Mouse (Mus musculus): ENCODE data around the gene Usp6nl. TPM values are rescaled to one million over a fixed set of nuclear protein-coding genes. Genes with fewer than 3 reads are reported as not detected.
A peak's percentile ranks its signal among the peaks of the same experiment; 100 is the strongest.

Gene Usp6nl
- total RNA-seq, 2 experiments from 2014 or later = 6.2 to 6.6 TPM

DNA sequence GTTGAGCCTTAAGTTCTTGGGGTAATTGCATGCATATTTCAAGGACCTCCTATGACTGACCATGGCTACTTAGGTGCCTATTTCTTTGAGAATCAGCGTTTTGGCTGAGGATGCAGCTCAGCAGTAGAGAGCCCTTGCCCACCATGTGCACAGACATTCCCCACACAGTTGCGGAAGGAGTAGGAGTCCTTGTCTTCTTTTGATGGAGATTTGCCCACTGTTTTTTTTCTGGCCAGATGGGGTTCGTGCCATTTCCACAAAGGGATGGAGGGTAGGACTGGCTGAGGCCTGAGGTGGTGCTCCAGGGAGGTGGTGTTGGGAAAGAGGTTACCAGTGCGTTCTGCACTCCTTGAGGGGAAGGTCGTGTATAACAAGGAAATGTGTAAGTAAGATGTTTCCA, 91.9 kb downstream of the Usp6nl start:
- no peak for DNase-seq

DNA sequence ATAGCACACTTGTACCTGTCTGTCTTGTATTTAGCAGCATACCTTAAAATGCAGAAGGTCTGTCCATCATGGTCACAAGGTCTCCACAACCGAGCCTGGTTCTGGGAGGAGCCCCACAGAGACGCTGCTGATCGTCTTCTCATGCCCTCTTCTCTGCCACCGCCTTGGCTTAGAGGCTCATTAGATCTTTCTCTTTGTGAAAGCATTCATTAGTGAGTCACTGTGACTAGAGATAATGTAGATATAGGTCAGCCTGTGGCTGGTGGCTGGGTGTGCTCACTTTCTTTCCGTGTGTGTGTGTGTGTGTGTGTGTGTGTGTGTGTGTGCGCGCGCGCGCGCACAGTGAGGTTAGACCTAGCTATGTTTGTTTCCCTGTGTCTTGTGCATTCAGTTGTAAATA, 94.7 kb downstream of the Usp6nl start:
- DNase-seq = no peak

DNA sequence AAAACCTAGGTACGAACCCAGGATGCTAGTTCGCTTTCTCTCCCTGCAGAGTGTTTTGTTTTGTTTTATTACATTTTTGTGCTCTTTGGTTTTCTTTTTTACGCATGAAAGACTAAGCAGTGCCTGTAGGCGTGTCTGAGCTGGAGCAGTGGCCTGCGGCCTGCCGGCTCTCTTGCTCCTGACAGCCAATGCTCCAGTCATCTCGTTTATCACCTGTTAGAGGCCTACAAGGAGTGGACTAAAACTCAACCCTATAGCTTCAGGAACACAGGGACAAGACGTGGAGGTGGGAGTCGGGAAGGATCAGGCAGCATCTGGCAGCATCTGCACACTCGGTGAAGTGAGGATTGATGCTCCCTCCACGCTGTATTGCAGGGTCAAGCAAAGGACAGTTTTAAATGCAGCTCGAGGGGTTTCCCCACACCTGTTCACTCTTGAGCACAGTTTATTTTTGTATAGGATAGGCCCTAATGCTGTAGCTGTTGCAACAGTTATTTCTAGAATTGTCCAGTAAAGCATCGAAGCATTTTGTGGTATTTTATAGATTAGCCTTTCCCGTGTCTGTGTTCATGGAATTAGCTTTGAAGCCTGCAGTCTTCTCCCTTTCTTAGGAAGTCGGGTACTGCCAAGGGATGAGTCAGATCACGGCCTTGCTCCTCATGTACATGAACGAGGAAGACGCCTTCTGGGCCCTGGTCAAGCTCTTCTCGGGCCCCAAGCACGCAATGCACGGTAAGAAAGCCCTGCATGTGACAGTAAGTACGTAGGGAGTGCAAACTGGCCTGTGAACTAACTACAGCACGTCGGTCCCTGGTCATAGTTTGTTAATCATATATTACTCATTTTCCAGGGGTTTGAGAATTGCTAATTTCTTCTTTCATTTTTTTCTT, 101.4 kb downstream of the Usp6nl start:
- DNase-seq = no peak

GRCm38 (mm10) chr2:6424851-6425250, 102.4 kb downstream of the Usp6nl start:
- no peak for DNase-seq

DNA sequence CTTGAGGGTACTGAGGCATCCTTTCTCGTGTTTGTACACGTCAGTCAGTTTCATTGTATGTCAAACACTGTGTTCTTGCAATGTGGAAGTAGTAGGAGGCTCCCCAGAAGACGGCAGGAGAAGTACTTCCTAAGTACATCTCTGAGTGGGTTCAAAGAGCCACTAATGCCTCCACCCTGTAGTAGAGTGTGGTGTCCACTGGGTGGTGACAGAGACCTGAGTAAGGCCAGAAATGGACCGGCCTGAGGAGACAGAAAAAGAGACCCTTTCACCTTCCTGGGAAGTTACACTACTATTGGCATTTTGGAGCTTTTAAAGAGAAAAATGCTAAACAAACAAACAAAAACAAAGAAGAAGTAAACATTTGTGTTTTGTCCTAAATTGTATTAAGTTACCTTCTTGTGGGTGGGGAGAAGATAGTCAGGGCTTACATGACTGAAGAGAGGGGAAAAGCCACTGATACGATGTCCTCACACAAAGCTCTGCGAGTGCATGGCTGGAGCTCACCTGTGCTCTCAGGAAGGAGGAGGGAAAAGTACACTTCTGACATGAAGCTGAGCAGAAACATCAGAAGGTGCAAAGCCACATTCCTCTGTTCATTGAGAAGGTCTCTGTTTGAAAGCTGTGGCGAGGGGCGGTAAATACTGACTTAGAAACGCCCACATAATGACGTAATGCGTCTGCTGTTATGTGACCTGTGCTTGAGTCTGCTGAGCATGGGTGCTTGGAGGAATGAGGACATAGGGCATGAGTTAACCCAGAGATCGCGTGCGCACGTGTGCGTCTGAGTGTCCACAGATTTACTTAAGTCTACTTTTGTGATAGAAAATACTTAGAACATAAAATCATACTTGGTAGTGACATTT, 113.9 kb downstream of the Usp6nl start:
- DNase-seq = peak; percentile 30 to 69

DNA sequence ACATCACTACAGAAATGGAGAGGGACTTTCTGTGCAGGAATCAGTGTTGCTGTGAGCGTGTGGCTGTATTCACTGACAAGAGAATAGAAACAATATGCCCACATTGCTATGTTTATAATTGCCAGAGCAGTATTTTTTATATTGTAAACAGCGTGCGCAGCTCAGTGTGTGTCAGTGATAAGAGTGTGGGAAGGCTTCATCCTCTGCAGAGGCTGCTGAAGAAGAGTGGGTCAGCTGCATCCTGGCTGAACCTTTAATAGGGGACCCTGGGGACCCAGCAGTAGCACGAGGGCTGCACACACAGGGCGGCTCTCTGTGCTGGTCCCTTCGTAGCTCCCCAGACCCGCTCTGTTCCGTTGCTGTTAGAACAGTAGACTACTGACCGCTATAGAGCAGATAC, 119.2 kb downstream of the Usp6nl start:
- DNase-seq = no peak

GRCm38 (mm10) chr2:6442302-6442701, 119.8 kb downstream of the Usp6nl start:
- no peak for DNase-seq

DNA sequence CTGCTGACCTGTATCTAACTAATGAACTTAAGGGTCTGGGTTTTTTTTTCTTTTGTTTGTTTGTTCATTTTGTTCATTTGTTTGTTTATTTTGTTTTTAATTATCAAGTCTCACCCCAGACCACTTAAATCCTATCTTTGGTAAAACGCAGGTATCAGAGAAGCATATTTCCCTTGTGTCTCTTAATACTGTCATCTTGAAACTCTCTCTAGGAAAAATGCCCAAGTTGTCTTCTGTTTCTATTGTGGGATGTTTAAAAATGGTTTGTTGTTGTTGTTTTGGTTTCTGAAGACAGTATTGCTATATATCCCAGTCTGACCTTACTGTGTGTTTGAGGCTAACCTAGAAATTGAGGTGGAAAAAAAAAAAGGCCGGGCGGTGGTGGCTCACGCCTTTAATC, 121.5 kb downstream of the Usp6nl start:
- DNase-seq = no peak

GRCm38 (mm10) chr2:6444723-6445169, 122.3 kb downstream of the Usp6nl start:
- no peak for DNase-seq

- no peak for DNase-seq
These were observed 123.4 kb downstream of the Usp6nl start for GRCm38 (mm10) chr2:6445858-6446257.

GRCm38 (mm10) chr2:6448880-6449279, 126.4 kb downstream of the Usp6nl start:
- DNase-seq = no peak

DNA sequence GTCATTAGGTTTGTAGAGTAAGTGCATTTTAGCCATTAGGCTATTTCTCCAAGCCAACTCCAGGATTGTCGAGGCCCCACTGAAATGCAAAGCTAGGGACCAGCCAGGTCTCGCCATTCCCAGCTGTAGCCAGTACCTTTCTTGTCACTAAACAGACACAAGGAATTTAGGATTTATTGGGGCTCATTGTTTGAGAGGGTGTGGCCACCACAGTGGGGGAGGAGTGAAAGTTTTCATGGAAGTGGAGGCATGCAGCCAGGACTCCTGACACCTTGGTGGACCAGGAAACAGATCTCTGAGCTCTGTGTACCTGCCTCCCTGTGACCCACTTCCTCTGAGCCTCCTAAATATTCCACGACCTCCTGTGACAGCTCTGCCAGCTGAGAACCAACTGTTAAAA, 127.2 kb downstream of the Usp6nl start:
- DNase-seq = no peak

- DNase-seq = no peak
These were observed 128.1 kb downstream of the Usp6nl start for GRCm38 (mm10) chr2:6450544-6450943.

DNA sequence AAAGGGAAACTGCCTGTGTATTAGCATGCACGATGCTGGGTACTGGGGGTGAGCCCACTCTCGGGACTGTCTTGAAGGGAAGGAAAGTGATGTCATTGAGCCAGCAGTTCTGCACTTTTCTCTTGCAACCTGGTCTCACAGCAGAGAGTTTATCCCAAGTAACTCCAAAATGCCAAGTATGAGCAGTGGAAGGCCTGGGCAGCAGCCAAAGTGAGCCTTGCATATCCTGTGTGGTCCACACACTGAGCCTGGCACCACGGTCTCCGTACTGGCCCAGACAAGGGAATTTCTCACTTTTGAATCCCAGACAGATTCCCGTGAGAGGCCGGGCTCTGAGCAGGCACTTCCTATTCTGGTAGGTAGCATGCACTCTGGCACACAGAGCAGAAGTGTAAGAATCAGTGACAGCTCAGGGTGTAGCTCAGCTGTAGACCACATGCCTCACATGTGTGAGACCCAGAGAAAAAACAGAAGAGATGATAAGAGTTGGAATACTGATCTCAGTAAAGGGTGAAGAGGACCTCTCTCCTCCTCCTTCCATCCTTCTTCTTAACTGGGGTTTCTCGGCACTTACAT, 132.6 kb downstream of the Usp6nl start:
- no peak for DNase-seq

DNA sequence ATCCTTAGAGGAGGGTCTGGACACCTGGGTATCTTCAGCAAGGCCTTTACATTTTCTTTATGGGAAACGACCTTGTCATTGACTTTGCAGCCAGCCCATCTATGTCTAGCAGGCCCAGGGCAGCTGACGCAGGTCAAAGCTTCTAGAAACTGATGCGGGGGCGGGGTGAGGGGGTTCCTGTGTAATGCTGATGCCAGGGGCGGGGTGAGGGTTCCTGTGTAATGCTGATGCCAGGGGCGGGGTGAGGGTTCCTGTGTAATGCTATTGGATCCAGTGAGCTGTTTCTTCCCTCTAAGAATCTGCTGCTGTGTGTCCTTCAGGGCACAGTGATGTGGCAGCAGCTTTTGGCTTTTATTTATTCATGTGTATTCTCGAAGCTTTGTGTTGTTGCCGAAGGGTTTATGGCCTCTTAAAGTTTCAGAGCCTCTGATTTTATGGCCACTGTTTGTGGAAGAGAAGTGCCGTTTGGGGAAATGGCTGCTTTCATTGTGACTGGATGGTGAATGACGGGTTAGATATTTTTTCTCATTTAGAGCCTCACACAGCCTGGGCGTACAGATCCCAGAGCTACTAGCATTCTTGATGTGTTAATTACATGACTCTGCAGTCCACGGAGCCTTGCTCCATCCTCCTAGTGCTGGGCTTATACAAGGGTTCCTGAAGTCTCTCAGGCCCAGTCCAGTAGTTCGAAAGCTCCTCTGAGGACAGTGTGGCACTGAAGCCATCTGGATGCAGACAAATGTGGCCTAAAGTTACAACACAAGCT, 137.0 kb downstream of the Usp6nl start:
- DNase-seq = no peak

- DNase-seq = no peak
These were observed 139.8 kb downstream of the Usp6nl start for GRCm38 (mm10) chr2:6462306-6462705.

DNA sequence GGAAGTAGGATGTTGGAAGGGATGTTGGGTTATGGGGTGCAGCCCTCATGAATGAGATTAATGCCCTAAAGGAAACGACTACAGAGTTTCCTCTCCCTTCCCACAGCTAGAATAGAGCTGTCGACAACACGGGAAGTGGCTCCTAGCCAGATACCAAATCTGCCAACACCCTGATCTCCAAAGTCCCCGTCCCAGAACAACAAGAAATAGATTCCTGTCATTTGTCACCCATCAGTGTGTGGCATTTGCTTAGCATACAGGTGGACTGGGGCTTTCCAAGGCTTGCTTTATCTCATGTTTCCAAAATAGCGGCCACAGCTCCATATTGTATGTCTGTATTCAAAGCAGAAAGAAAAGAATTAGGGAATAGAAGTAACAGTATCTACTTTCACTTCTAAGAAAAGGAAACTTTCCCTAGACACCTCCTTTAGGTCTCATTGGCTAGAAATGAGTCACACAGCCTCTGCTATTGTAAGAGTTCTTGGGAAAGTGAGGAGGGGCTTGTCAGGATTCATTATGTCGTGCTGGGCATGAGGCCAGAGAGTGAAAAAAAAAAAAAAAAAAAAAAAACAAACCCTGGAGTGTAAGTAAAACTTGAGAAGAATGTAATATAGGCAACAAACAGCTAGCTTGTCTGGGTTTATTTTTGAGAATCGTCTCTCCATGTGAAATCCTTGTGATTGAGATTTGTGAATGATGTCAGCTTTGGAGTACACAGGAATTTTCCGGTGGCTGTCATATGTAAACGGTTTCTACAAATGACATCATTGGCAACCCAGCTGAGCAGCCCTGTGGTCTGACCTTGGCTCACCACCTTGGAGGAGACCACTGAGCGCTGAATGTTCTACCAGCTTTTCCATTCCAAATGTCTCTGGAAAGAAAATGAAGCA, 141.6 kb downstream of the Usp6nl start:
- DNase-seq = peak; percentile 67 to 72

DNA sequence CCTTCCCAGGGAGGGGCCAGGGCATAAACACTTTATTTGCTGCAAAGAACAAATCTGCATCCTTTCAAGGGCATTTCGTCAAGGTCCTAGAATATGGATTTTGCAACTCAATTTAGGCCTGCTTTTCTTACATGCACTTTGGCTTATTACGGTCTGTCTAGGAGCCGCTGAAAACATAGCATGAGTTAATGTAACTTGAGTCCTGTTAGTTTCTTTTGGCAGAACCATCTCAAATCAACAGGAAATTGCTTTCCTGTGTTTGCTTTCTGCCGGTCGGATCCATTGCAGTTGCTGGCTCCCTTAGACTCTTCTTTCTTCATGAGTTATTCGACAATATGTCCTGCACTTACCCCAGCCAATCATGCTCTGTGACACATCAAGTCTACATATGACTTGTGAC, 143.9 kb downstream of the Usp6nl start:
- DNase-seq = no peak

DNA sequence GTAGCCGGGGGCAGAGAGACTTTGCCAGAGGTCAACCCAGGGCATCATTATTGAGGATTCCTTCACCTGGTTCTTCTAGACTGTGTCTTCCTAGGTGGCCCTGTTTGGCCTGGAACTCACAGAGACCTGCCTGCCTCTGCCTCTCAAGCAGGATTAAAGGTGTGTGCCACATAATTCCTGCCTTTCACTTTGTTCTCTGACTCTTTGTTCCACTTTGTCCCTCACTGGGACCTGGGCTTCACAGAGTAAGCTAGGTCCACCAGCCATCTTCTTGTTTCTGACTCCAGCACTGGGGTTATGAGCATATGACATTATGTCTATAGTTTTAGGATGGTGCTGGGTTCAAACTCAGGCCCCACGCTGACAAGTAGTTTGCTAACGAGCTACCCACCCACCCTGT, 144.9 kb downstream of the Usp6nl start:
- no peak for DNase-seq

- DNase-seq = peak; percentile 67 to 83
These were observed 146.7 kb downstream of the Usp6nl start for GRCm38 (mm10) chr2:6469164-6469563.

GRCm38 (mm10) chr2:6471110-6471611, 148.7 kb downstream of the Usp6nl start:
- peak; percentile 26 to 28 for DNase-seq
